Mouse (Mus musculus) 3134 (cell line): ENCODE results near the gene Stfa1.
"Not testable (repeated sequence)": the region's sequence is repeated elsewhere in the genome, so short reads cannot be mapped to it uniquely, and the experiment has no call there.

ENCODE experiments used
- DNase-seq: peaks from one replicate; pipeline ENCODE4 v3.0.0-alpha.2; 2011; ENCODE audit warnings: low spot score; ENCODE audit not compliant: insufficient read length; ENCODE audit errors: extremely low read depth

Stfa1 gene

GRCm38 (mm10) chr16:36276796-36277195, at the start of gene Stfa1:
Gene Stfa1, plus strand, starts transcription at chr16:36276951.
- not testable (repeated sequence) for DNase-seq

- not testable (repeated sequence) for DNase-seq
Measured at GRCm38 (mm10) chr16:36260585-36260984, 16.2 kb upstream of the Stfa1 start.

GRCm38 (mm10) chr16:36289140-36289539, 12.4 kb downstream of the Stfa1 start:
- no peak for DNase-seq

- no peak for DNase-seq
Measured at GRCm38 (mm10) chr16:36307631-36308030, 30.9 kb downstream of the Stfa1 start.

- not testable (repeated sequence) for DNase-seq
Measured at GRCm38 (mm10) chr16:36316111-36316510, 39.4 kb downstream of the Stfa1 start.

- no peak for DNase-seq
Measured at GRCm38 (mm10) chr16:36319286-36319685, 42.5 kb downstream of the Stfa1 start.

- DNase-seq = no peak
Measured at GRCm38 (mm10) chr16:36334232-36334631, 57.5 kb downstream of the Stfa1 start, which contains the start of gene BC117090. Gene BC117090, minus strand, starts transcription at chr16:36334332.
